Mouse (Mus musculus) hindbrain, embryonic 16.5 days (tissue): Measurements from ENCODE around the gene Slc17a9. TPM values are rescaled to one million over a fixed set of nuclear protein-coding genes. Genes with fewer than 3 reads are reported as not detected.

ENCODE experiments used
- ATAC-seq: fragments of 200-750 bp; cut with Nextera tagmentation; 2 replicates; pipeline ENCODE4 v1.8.0; 2017; ENCODE audit warnings: moderate TSS enrichment, moderate library complexity
- H3K27ac ChIP-seq: fragments of 300-500 bp; sonication (generic); 2 replicates; pipeline ENCODE4 v1.5.1; 2014; ENCODE audit warnings: low read depth, mild to moderate bottlenecking, control low read depth, low read length, moderate library complexity
- H3K27me3 ChIP-seq: fragments of 300-500 bp; sonication (generic); replicated peaks from 2 replicates; pipeline ENCODE4 v1.6.1; 2014; ENCODE audit warnings: low read length; ENCODE audit not compliant: control insufficient read depth, insufficient read depth
- H3K36me3 ChIP-seq: fragments of 300-500 bp; sonication (generic); 2 replicates; pipeline ENCODE4 v1.6.1; 2014; ENCODE audit warnings: mild to moderate bottlenecking, low read length, moderate library complexity, mixed read lengths; ENCODE audit not compliant: control insufficient read depth, insufficient read depth
- H3K4me1 ChIP-seq: fragments of 300-500 bp; sonication (generic); 2 replicates; pipeline ENCODE4 v1.6.1; 2014; ENCODE audit warnings: low read depth, low read length; ENCODE audit not compliant: control insufficient read depth, insufficient read depth
- H3K4me2 ChIP-seq: fragments of 300-500 bp; sonication (generic); 2 replicates; pipeline ENCODE4 v1.6.1; 2014; ENCODE audit warnings: mild to moderate bottlenecking, low read length, control low read depth, moderate library complexity
- H3K4me3 ChIP-seq: fragments of 300-500 bp; sonication (generic); 2 replicates; pipeline ENCODE4 v1.5.1; 2014; ENCODE audit warnings: mild to moderate bottlenecking, low read length, control low read depth, moderate library complexity
- H3K9ac ChIP-seq: fragments of 300-500 bp; sonication (generic); 2 replicates; pipeline ENCODE4 v1.6.1; 2014; ENCODE audit warnings: low read depth, mild to moderate bottlenecking, control low read depth, low read length, moderate library complexity
- H3K9me3 ChIP-seq: fragments of 300-500 bp; sonication (generic); 2 replicates; pipeline ENCODE4 v1.6.1; 2014; ENCODE audit warnings: mild to moderate bottlenecking, low read length, moderate library complexity; ENCODE audit not compliant: control insufficient read depth
- WGBS: fragments of 180-500 bp; shearing (Covaris S2); extraction: QIAGEN DNeasy Blood & Tissue Kit; methylation state at CpG from one replicate; pipeline ENCODE4 v1.1.7; 2014; 5-methylcytosine and 5-hydroxymethylcytosine counted together
- polyA plus RNA-seq: library from polyadenylated mRNA; unstranded; fragments of >200 nt; fragmentation: Nextera tagmentation; extraction: Ambion mirVana; gene quantifications from 2 replicates; pipeline ENCODE4 v1.2.1, GENCODE M21; 2015

The Slc17a9 gene
- polyA plus RNA-seq, 1 experiment from 2014 or later, result 0.19 TPM

DNA sequence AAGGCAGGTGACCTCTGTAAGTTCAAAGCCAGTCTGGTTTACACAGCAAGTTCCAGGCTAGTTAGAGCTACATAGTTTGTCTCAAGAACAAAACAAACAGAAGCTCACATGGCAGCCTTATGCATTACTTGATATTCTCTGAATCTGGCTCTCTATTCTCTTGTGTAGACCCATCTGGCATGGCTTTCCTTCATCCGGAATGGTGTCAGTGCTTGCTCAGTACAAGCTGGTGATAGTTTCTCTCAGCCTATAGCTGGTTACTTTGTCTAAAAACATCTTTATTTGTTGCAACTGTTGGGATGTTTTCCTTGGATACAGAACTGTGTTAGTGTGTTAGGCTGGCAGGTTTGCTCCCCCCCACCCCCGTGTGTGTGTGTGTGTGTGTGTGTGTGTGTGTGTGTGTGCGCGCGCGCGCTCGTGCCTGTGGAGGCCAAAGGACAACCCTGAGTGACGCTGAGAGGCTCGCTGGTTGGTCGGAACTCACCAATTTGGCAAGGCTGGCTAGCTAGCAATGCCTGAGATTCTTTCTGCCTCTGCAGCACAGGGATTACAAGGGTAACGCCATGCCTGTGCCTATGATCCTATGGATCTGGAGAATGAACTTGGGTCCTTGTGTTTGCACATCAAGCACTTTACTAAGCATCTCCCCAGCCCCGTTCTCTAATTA, 62.6 kb downstream of the Slc17a9 start:
- Histone ChIP-seq H3K9me3 (no peaks in the 10 kb centered on the region), H3K4me1 (peaks cover 11% of the 10 kb centered on the region), H3K27me3 (no peaks in the 10 kb centered on the region), H3K4me3 (no peak overlapping the region), H3K36me3 (no peaks in the 10 kb centered on the region), H3K27ac (no peak overlapping the region), H3K9ac (no peak overlapping the region), H3K4me2 (no peak overlapping the region)
- WGBS, result 75% methylated on average over 13 of the region's 13 CpGs
- no peak for ATAC-seq

DNA sequence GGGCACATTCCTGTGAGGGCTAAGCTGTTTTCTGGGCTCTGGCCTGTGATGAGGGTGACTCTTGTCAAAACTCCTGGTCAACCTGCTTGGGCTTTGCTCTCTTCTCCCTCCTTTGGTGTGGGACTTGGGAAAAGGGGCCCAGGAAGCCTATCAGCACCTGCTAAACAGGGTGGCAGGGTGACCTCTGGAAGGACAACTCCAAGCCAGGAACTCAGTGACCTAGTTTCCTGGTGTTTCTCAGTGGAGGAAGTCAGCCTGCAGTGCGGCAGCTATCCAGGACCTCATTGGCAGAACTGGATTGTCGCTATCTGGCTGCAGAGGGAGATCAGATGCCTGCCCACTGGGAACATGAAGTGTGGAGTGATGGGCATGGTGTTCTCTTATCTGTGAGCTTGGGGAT, 63.3 kb downstream of the Slc17a9 start:
- 26% methylated on average over 2 of the region's 2 CpGs for WGBS
- H3K4me1 ChIP-seq, result peaks cover 11% of the 10 kb centered on the region
- H3K4me2 ChIP-seq, result no peak overlapping the region
- H3K27ac ChIP-seq, result no peak overlapping the region
- no peak overlapping the region for H3K9ac ChIP-seq
- no peaks in the 10 kb centered on the region for H3K9me3 ChIP-seq
- no peaks in the 10 kb centered on the region for H3K36me3 ChIP-seq
- H3K4me3 ChIP-seq, result no peak overlapping the region
- no peaks in the 10 kb centered on the region for H3K27me3 ChIP-seq
- ATAC-seq, result no peak

DNA sequence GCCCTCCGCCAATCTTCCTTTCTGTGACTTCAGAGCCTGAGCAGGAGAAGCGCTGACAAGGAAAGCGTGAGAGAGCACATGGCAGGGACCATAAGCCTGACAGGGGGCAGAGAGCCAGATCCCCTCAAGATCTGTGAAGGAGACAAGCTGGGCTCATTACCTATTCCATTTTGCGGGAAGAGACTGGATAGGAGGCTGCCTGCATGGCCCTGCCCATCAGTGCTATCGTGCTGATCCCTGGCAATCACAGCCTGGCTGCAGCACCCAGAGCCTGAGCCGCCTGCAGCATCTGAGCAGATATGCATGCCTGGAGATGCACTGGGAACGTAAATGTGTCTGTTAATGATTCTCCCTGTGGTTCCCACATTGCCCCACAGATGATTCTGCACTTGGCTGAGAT, 63.8 kb downstream of the Slc17a9 start:
- Histone ChIP-seq H3K27ac (0 out of 2 replicates have a peak overlapping the region, but pooled peaks have one; percentile 4), H3K4me2 (peak overlapping the region; percentile 20; the same call in 1 of the 2 replicates), H3K36me3 (no peaks in the 10 kb centered on the region), H3K4me1 (peaks cover 11% of the 10 kb centered on the region), H3K27me3 (no peaks in the 10 kb centered on the region), H3K4me3 (no peak overlapping the region), H3K9me3 (no peaks in the 10 kb centered on the region), H3K9ac (peak overlapping the region; percentile 45; the same call in 1 of the 2 replicates)
- WGBS, result 1% methylated on average over 5 of the region's 7 CpGs
- peak; percentile 71 for ATAC-seq

DNA sequence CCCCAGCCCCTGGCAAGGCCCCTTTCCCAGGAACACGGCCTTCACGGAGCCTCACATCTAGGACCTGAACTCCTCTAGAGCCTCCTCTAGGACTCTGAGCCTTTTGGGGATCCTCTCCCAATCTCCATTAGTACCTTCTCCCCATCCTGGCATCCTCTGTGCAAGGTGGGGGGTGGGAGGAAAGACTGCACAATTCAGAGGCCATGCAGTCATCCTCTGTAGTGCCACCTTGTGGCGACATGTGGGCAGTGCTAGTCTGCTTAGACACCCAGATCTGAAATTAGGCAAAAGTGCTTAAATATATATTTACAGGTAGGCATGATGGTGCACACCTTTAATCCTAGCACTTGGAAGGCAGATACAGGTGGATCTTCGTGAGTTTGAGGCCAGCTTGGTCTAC, 66.6 kb downstream of the Slc17a9 start:
- Histone ChIP-seq H3K27ac (no peak overlapping the region), H3K9me3 (no peaks in the 10 kb centered on the region), H3K4me3 (no peak overlapping the region), H3K27me3 (no peaks in the 10 kb centered on the region), H3K9ac (no peak overlapping the region), H3K36me3 (no peaks in the 10 kb centered on the region), H3K4me2 (no peak overlapping the region), H3K4me1 (peaks cover 11% of the 10 kb centered on the region)
- WGBS, result 44% methylated on average over 4 of the region's 4 CpGs
- ATAC-seq, result 0 out of 2 replicates have a peak, but pooled peaks have one; percentile 10

Other genes starting within 250 kb of the Slc17a9 start
- gene Ntsr1, start 225.3 kb upstream of the Slc17a9 start, polyA plus RNA-seq, result 3.6 and 4.1 TPM in 2 replicates
- gene Mrgbp, start 144.0 kb upstream of the Slc17a9 start, polyA plus RNA-seq, result 36.8 and 38.1 TPM in 2 replicates
- gene Ogfr, start 136.0 kb upstream of the Slc17a9 start, polyA plus RNA-seq, result 82.2 and 83.4 TPM in 2 replicates
- gene Col9a3, start 127.5 kb upstream of the Slc17a9 start, polyA plus RNA-seq, result 92.8 and 93.2 TPM in 2 replicates
- gene Tcfl5, start 82.6 kb upstream of the Slc17a9 start, polyA plus RNA-seq, result 0.31 and 0.50 TPM in 2 replicates
- 20.7 and 21.7 TPM in 2 replicates for gene Dido1, start 15.3 kb upstream of the Slc17a9 start, polyA plus RNA-seq
- 52.8 and 58.9 TPM in 2 replicates for gene Gid8, start 15.1 kb upstream of the Slc17a9 start, polyA plus RNA-seq
- gene Bhlhe23, start 51.6 kb downstream of the Slc17a9 start, polyA plus RNA-seq, result 0.36 and 0.69 TPM in 2 replicates
- 12.0 and 33.7 TPM in 2 replicates for gene Ythdf1, start 195.7 kb downstream of the Slc17a9 start, polyA plus RNA-seq
- 0.13 and 0.26 TPM in 2 replicates for gene Birc7, start 203.8 kb downstream of the Slc17a9 start, polyA plus RNA-seq
- gene Nkain4, start 229.4 kb downstream of the Slc17a9 start, polyA plus RNA-seq, result 106 and 107 TPM in 2 replicates
- gene Arfgap1, start 242.0 kb downstream of the Slc17a9 start, polyA plus RNA-seq, result 121 and 123 TPM in 2 replicates